Mouse (Mus musculus): Measurements from ENCODE around the gene Fbxl19. TPM values are rescaled to one million over a fixed set of nuclear protein-coding genes. Genes with fewer than 3 reads are reported as not detected.

Gene Fbxl19
- polyA plus RNA-seq, 1 experiment = 17.4 TPM

DNA sequence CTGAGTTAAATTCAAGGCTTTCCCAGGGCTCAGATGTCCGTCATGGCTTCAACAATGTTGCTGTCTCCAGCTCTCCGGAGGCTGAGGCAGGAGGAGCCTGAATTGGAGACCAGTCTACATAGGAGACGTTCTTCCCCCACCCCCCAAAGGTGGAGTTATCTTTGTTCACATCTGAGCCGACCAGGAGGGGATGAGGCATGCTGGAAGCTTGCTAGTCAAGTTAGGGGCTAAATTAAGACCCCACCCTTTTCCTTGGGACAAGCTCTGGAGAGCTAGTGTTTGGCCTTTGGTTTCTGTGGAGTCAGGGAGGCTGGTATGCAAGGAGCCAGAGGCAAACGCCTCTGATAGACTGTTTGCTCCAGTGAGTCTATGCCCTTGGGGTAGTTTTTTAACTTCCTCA lies 8.8 kb downstream of the Fbxl19 start:
- 68% methylated on average over 5 of the region's 5 CpGs for WGBS
- no peak for DNase-seq (ENCODE audit: low read depth in 1 of 2, low spot score in 2 of 2)
- Histone ChIP-seq H3K27me3 (ENCODE audit: control insufficient read depth, insufficient read depth, low read length) (no peaks in the 10 kb centered on the region), H3K27ac (ENCODE audit: insufficient read depth, low read length) (no peak overlapping the region), H3K36me3 (ENCODE audit: control insufficient read depth, insufficient read depth, low read length) (peaks cover 9% of the 10 kb centered on the region), H3K4me3 (ENCODE audit: extremely low read depth, insufficient read depth, insufficient read length) (no peak overlapping the region), H3K4me1 (ENCODE audit: control insufficient read depth, insufficient read depth, insufficient read length) (no peaks in the 10 kb centered on the region)
- no peak for TF ChIP-seq CTCF (IDR thresholded peaks at IDR 0.05; ENCODE audit: extremely low read depth, insufficient read depth, insufficient read length, insufficient replicate concordance)
- TF ChIP-seq POLR2A (IDR thresholded peaks at IDR 0.05; ENCODE audit: low read depth, low read length) = no peak

GRCm38 (mm10) chr7:127753741-127754140 lies 9.4 kb downstream of the Fbxl19 start:
- no peak for DNase-seq (ENCODE audit: low read depth in 1 of 2, low spot score in 2 of 2)
- TF ChIP-seq CTCF (IDR thresholded peaks at IDR 0.05; ENCODE audit: extremely low read depth, insufficient read depth, insufficient read length, insufficient replicate concordance) = no peak
- no peak for TF ChIP-seq POLR2A (IDR thresholded peaks at IDR 0.05; ENCODE audit: low read depth, low read length)
- Histone ChIP-seq H3K36me3 (ENCODE audit: control insufficient read depth, insufficient read depth, low read length) (peaks cover 9% of the 10 kb centered on the region), H3K4me1 (ENCODE audit: control insufficient read depth, insufficient read depth, insufficient read length) (no peaks in the 10 kb centered on the region), H3K27me3 (ENCODE audit: control insufficient read depth, insufficient read depth, low read length) (no peaks in the 10 kb centered on the region), H3K4me3 (ENCODE audit: extremely low read depth, insufficient read depth, insufficient read length) (no peak overlapping the region), H3K27ac (ENCODE audit: insufficient read depth, low read length) (no peak overlapping the region)
- 93% methylated on average over 7 of the region's 7 CpGs for WGBS

DNA sequence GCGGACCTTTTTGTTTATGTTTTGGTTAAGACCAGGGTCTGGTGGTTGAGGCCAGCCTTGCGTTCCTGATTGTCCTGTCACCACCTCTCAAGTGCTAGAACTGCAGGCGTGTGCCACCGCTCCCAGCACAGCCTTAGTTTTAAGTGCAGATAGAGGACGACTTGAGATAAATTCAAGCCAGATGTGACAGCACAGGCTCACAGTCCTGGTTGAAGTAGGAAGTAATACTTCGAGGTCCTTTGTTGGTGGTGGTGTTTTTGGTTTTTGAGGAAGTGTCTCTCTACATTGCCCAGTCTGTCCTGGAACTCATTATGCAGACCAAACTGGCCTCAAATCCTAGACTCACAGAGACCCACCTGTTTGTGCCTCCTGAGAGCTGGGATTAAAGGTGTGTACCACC lies 15.4 kb downstream of the Fbxl19 start:
- TF ChIP-seq CTCF (IDR thresholded peaks at IDR 0.05; ENCODE audit: extremely low read depth, insufficient read depth, insufficient read length, insufficient replicate concordance) (no peak), POLR2A (IDR thresholded peaks at IDR 0.05; ENCODE audit: low read depth, low read length) (no peak)
- DNase-seq (ENCODE audit: low read depth in 1 of 2, low spot score in 2 of 2) = no peak
- Histone ChIP-seq H3K4me1 (ENCODE audit: control insufficient read depth, insufficient read depth, insufficient read length) (peaks cover 2% of the 10 kb centered on the region; the same call in 1 of the 2 replicates), H3K36me3 (ENCODE audit: control insufficient read depth, insufficient read depth, low read length) (no peaks in the 10 kb centered on the region), H3K27ac (ENCODE audit: insufficient read depth, low read length) (0 out of 2 replicates have a peak overlapping the region, but pooled peaks have one; percentile 29), H3K27me3 (ENCODE audit: control insufficient read depth, insufficient read depth, low read length) (no peaks in the 10 kb centered on the region), H3K4me3 (ENCODE audit: extremely low read depth, insufficient read depth, insufficient read length) (no peak overlapping the region)
- 36% methylated on average over 6 of the region's 6 CpGs for WGBS

GRCm38 (mm10) chr7:127760478-127760877 lies 16.1 kb downstream of the Fbxl19 start:
- 90% methylated on average over 3 of the region's 3 CpGs for WGBS
- Histone ChIP-seq H3K4me3 (ENCODE audit: extremely low read depth, insufficient read depth, insufficient read length) (no peak overlapping the region), H3K27me3 (ENCODE audit: control insufficient read depth, insufficient read depth, low read length) (no peaks in the 10 kb centered on the region), H3K36me3 (ENCODE audit: control insufficient read depth, insufficient read depth, low read length) (no peaks in the 10 kb centered on the region), H3K27ac (ENCODE audit: insufficient read depth, low read length) (no peak overlapping the region), H3K4me1 (ENCODE audit: control insufficient read depth, insufficient read depth, insufficient read length) (peaks cover 2% of the 10 kb centered on the region; the same call in 1 of the 2 replicates)
- TF ChIP-seq CTCF (IDR thresholded peaks at IDR 0.05; ENCODE audit: extremely low read depth, insufficient read depth, insufficient read length, insufficient replicate concordance) = no peak
- no peak for TF ChIP-seq POLR2A (IDR thresholded peaks at IDR 0.05; ENCODE audit: low read depth, low read length)
- no peak for DNase-seq (ENCODE audit: low read depth in 1 of 2, low spot score in 2 of 2)

DNA sequence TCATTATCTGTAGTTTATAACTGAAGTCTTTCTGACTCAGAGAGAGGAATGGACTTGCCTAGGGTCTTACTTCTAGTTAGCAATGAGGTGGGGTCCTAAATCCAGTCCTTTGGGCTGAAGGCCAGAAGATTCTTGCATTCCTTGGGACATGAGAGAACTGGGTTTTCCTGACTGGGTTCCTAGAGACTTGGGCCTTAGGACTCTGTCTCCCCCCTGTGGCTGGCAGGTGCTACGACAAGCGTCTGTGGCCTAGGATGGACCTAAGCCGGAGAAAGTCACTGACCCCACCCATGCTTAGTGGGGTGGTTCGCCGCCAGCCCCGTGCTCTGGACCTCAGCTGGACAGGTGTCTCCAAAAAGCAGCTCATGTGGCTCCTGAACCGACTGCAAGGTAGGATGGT lies 16.7 kb downstream of the Fbxl19 start:
- H3K36me3 ChIP-seq (ENCODE audit: control insufficient read depth, insufficient read depth, low read length) = no peaks in the 10 kb centered on the region
- H3K4me3 ChIP-seq (ENCODE audit: extremely low read depth, insufficient read depth, insufficient read length) = no peak overlapping the region
- no peaks in the 10 kb centered on the region for H3K27me3 ChIP-seq (ENCODE audit: control insufficient read depth, insufficient read depth, low read length)
- no peak overlapping the region for H3K27ac ChIP-seq (ENCODE audit: insufficient read depth, low read length)
- peaks cover 2% of the 10 kb centered on the region; the same call in 1 of the 2 replicates for H3K4me1 ChIP-seq (ENCODE audit: control insufficient read depth, insufficient read depth, insufficient read length)
- TF ChIP-seq POLR2A (IDR thresholded peaks at IDR 0.05; ENCODE audit: low read depth, low read length) (no peak), CTCF (IDR thresholded peaks at IDR 0.05; ENCODE audit: extremely low read depth, insufficient read depth, insufficient read length, insufficient replicate concordance) (peak; percentile 80; the same call in 1 of the 2 replicates)
- DNase-seq (ENCODE audit: low read depth in 1 of 2, low spot score in 2 of 2) = peak in 1 of 2 experiments; percentile 65
- 26% methylated on average over 7 of the region's 7 CpGs for WGBS

GRCm38 (mm10) chr7:127763642-127764041 lies 19.3 kb downstream of the Fbxl19 start:
- peaks cover 2% of the 10 kb centered on the region; the same call in 1 of the 2 replicates for H3K4me1 ChIP-seq (ENCODE audit: control insufficient read depth, insufficient read depth, insufficient read length)
- DNase-seq (ENCODE audit: low read depth in 1 of 2, low spot score in 2 of 2) = no peak
- H3K27ac ChIP-seq (ENCODE audit: insufficient read depth, low read length) = peak overlapping the region; percentile 43
- no peaks in the 10 kb centered on the region for H3K36me3 ChIP-seq (ENCODE audit: control insufficient read depth, insufficient read depth, low read length)
- 36% methylated on average over 4 of the region's 4 CpGs for WGBS
- no peak overlapping the region for H3K4me3 ChIP-seq (ENCODE audit: extremely low read depth, insufficient read depth, insufficient read length)
- H3K27me3 ChIP-seq (ENCODE audit: control insufficient read depth, insufficient read depth, low read length) = no peaks in the 10 kb centered on the region
- TF ChIP-seq POLR2A (IDR thresholded peaks at IDR 0.05; ENCODE audit: low read depth, low read length) = no peak

- no peaks in the 10 kb centered on the region for H3K27me3 ChIP-seq (ENCODE audit: control insufficient read depth, insufficient read depth, low read length)
- H3K27ac ChIP-seq (ENCODE audit: insufficient read depth, low read length) = no peak overlapping the region
- no peak for DNase-seq (ENCODE audit: low read depth in 1 of 2, low spot score in 2 of 2)
- peaks cover 5% of the 10 kb centered on the region; the same call in 1 of the 2 replicates for H3K4me1 ChIP-seq (ENCODE audit: control insufficient read depth, insufficient read depth, insufficient read length)
- 87% methylated on average over 2 of the region's 2 CpGs for WGBS
- H3K36me3 ChIP-seq (ENCODE audit: control insufficient read depth, insufficient read depth, low read length) = no peaks in the 10 kb centered on the region
- TF ChIP-seq CTCF (IDR thresholded peaks at IDR 0.05; ENCODE audit: extremely low read depth, insufficient read depth, insufficient read length, insufficient replicate concordance) (no peak), POLR2A (IDR thresholded peaks at IDR 0.05; ENCODE audit: low read depth, low read length) (no peak)
- no peak overlapping the region for H3K4me3 ChIP-seq (ENCODE audit: extremely low read depth, insufficient read depth, insufficient read length)
Measured at GRCm38 (mm10) chr7:127765756-127766155, 21.4 kb downstream of the Fbxl19 start.

Measured in spleen, adult 2 months (tissue).